Mouse (Mus musculus): ENCODE measurements around the gene Pptc7.
A peak's percentile ranks its signal among the peaks of the same experiment; 100 is the strongest.

Gene Pptc7

GRCm38 (mm10) chr5:122267136-122267535, 17.0 kb upstream of the Pptc7 start:
- DNase-seq (ENCODE audit: low read depth, low spot score): no peak

DNA sequence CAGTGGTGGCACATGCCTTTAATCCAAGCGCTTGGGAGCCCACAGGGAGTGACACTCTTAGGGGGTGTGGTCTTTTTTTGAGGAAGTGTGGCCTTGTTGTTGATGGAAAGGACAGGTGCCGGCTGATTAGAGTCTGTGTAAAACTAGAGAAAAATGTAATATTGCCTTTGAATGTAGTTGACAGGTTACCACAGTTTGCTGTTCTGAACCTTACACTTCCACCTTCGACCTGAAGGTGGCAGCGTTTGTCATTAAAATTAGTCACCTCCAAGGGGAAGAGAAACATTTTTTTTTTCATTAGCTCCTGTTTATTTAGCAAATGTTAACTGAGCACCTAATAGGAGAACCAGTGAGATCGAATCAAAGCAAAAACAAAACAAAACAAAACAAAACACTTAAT, 16.3 kb upstream of the Pptc7 start:
- no peak for DNase-seq (ENCODE audit: low read depth, low spot score)

- no peak for DNase-seq (ENCODE audit: low read depth, low spot score)
Measured at GRCm38 (mm10) chr5:122268858-122269604, 15.1 kb upstream of the Pptc7 start.

GRCm38 (mm10) chr5:122272821-122273220, 11.3 kb upstream of the Pptc7 start:
- DNase-seq (ENCODE audit: low read depth, low spot score): no peak

- peak; percentile 85 for DNase-seq (ENCODE audit: low read depth, low spot score)
Measured at GRCm38 (mm10) chr5:122274785-122275184, 9.4 kb upstream of the Pptc7 start.

DNA sequence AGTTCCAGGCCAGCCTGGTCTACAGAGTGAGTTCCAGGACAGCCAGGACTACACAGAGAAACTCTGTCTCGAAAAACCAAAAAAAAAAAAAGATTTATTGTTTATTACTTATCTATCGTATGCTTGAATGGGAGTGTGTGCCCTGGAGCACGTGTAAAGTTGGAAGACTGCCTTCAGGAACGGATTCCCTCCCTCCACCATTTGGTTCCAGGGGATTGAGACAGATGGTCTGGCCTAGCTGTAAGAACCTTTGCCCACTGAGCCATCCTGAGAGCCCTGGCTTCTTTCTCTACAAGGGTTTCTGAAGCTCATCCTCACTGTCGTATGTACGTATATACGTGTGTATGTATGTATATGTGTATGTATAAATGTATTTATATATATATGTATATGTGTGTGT, 5.2 kb upstream of the Pptc7 start:
- no peak for DNase-seq (ENCODE audit: low read depth, low spot score)

DNA sequence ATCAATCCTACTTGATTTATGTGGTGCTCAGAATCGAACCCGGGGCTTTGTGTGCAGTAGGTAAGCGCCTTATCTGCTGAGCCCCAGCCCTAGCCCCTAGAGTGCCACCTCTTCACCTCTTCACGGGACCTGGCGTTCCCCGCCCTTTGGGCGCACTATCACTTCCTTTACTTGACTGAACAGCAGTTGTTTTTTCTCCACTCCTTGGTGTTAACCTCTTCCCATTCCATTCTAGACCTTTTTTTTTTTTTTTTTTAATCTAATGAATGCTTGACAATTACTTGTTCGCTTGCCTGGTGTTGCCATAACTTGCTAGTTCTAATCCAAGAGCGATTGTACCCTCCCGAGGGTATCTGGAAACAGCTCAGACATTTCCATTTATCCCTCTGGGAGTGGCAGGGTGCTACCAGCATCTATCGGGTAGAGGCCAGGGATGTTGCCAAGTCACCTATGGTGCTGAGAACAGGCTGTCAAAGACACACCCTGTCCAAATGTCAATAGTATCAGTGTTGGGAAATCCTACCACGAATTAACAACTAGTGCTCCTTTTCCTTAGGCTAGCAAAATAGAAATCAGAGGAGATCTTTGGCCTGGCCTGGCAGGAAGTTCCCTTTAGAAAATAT, 4.3 kb upstream of the Pptc7 start:
- DNase-seq (ENCODE audit: low read depth, low spot score): no peak

GRCm38 (mm10) chr5:122280422-122280826, 3.7 kb upstream of the Pptc7 start:
- DNase-seq (ENCODE audit: low read depth, low spot score): no peak

DNA sequence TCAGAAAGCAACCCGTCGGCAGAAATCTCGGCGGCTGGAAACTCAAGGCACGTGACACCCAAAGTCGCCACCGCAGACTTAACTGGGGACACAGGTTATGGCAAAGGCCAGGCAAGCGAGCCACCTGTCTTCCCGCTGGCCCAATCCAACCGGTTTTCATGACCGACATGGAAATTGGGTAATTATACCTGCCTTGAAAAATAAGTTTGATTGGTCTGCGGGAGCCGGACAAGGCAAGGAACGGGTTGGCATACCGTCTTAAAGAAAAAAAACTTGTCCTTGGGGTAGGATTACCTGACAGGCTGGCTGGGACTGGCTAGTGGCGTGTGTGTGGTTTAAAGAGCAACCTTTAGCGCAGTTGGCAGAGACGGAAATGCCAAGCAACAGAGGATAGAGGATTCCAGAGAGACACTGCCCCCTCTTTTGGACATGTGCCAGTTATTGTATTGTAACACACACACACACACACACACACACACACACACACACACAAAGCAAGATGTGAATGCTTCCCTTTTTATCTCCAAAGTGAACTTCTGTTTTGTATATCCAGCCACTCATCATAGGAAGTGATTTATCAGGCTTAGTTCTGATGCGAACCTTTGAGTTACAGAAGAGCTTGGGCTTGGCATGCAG, 3.2 kb upstream of the Pptc7 start:
- no peak for DNase-seq (ENCODE audit: low read depth, low spot score)

DNA sequence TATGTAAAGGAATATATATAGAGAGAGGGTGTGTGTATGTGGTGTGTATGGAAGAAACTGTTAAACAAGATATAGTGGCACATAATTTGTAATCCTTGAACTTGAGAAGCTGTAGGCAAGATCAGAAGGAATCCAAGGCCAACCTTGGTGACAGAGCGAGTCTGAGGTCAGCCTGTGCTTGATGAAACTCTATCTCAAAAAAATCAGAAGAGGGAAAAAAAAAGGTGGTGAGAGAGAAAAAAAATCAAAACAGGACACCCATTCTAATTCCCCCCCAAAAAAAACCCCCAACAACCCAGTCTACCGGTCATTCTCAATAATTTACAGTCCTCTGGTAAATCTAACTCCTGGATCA, 360 bp upstream of the Pptc7 start:
- DNase-seq (ENCODE audit: low read depth, low spot score): no peak

- DNase-seq (ENCODE audit: low read depth, low spot score): no peak
Measured at GRCm38 (mm10) chr5:122285029-122285766, 1.0 kb downstream of the Pptc7 start.

DNA sequence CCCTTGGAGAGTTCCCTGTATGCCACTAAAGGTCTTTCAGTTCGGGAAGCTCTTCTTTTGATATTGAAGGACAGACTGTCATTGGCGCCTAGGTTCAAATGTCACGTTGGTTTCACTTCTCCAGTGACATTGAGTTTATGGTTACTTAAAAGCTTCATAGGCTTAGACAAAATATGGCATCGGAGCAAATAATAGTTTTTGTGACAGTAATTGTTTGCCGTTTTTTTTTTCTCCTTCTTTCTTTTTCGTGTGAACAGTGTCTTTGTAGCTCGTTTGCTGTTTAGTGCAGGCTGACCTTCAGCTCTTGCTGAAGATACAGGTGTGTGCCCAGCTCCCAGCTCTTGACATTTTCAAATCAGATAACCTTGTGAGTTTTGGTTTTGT, 1.6 kb downstream of the Pptc7 start:
- DNase-seq (ENCODE audit: low read depth, low spot score): no peak

GRCm38 (mm10) chr5:122286191-122286590, 2.0 kb downstream of the Pptc7 start:
- DNase-seq (ENCODE audit: low read depth, low spot score): no peak

DNA sequence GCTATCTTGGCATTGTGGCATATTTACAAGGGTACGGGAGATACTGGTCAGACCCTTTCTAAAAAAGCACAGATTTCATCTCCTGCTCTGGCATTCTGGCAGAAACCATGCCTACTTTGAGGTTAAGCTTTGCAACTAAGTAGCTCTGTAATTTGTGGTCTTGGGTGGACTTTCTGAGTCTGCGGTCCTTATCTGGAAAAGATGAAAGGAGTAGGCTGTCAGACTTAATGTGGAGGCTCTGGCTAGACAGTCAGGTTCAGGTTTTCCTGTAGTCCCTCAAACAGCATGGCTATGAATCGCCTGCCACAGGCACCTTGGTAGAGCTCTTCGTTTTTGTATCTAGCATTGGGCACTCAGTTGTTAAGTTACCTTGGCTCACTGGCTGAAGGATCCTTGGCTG, 2.9 kb downstream of the Pptc7 start:
- DNase-seq (ENCODE audit: low read depth, low spot score): no peak

- no peak for DNase-seq (ENCODE audit: low read depth, low spot score)
Measured at GRCm38 (mm10) chr5:122288147-122288811, 4.1 kb downstream of the Pptc7 start.

DNA sequence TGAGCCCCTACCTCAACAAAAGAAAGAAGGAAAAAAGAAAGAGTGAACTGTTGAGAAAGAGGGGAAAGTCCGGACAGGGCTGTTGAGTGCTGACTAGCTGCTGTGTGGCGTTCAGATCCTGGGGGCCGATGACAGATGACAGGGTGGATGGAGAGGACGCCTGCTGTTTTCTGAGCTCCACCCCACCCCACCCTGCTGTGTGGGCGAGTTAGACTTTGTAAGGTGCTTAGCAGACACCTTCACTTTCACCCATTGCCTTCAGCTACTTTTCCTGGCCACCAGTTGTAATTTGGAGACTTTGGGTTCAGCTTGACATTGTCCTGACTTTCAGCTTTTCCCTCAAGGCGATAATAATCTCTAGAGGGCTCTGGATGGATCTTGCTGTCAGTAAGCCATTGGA, 7.0 kb downstream of the Pptc7 start:
- DNase-seq (ENCODE audit: low read depth, low spot score): no peak

DNA sequence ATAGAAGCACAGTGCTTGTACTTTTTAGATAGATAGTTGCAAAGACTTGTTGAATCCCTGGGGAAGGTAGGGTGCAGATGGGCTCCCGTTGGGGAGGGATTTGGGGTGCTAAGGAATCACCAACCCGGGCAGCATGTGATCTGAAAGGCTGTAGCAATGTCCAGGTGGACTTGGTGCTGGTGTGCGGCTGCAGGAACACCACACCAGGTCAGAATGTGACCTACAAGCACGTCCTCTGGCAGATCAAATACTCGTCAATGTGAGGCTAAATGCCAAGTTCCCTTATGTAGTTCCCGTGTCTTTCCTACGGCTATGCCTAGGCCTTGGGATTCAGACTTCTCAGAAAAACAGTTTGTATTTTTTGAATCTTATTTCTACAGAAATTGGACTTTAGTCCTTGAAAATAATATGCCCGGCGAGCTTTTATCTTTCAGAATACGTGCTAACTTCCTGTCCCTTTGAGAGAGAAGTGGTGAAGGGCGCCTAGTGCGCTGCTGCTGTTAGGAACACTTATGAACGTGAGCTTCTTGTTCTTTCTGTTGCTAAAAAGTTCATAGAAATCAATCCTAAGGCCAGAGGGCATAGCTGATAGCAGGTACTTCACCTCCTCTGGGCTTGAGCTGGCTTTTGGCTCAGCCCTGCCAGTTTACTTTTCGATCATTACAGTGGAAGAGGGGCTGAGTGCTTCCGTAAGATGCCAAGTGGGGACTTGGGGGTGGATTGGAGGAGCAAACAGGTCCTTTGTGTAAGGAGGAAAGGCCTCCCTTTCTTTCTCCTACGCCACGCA, 7.6 kb downstream of the Pptc7 start:
- DNase-seq (ENCODE audit: low read depth, low spot score): no peak

DNA sequence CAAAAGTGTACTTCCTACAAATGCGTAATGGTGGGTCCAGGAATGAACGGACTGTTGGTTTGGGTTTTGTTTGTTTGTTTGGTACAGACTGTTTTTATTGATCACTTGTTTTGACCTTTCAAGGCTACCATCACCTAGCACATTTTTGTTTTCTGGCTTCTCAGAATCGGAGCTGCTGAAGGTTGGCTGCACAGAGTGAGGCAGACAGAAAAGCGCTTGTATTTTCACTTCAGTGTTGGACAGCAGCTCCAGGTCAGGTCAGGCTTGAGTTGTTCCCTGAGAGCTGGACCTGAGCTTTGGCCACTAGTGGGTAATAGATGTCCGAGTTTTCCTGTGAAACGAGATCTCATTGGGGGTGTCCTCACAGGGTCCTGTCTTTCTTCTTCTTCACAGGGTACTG, 9.0 kb downstream of the Pptc7 start:
- DNase-seq (ENCODE audit: low read depth, low spot score): no peak

DNA sequence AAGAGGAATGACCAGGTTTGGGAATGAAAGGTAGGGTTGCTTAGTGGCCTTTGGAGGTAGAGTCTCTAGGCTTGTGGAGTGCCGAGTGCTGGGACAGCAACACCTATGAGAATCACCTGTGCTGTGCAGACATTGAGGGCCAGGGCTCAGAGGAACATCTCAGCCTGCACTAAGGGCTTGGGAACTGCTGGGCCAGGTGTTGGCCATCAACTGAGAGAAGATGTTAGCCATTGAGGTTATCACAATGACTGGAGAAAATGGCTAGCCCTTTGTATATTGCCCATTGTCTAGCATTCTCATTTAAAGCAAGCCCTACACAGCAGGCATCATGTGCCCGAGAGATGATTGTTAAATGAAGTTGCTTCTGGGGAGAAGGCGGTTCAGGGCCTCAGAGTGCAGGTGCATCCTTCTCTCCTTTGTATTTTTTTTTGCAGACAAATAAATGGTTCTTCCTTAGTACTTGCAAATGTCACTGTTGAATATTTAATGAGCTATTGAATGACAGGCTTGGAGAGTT, 10.1 kb downstream of the Pptc7 start:
- DNase-seq (ENCODE audit: low read depth, low spot score): no peak

- no peak for DNase-seq (ENCODE audit: low read depth, low spot score)
Measured at GRCm38 (mm10) chr5:122295113-122295935, 11.2 kb downstream of the Pptc7 start.
